Mouse (Mus musculus) frontal cortex, postnatal 25 days (tissue): ENCODE measurements at regions not wholly inside any gene's neighbourhood (a gene's known extent, or its start where the extent isn't known, plus 50 kb on each side); places are given as distances from the start of the nearest gene placed in this dataset.

Experiments
- DNase-seq, 2 experiments: peaks; one replicate each; pipeline ENCODE4 v3.0.0; 2022; ENCODE audit warnings: low spot score in 2 of 2

- no peak for DNase-seq
Measured at GRCm38 (mm10) chr11:65638211-65638610, 149.9 kb downstream of the Map2k4 start.

- DNase-seq, result no peak
Measured at GRCm38 (mm10) chr11:65637206-65637605, 150.9 kb downstream of the Map2k4 start.

GRCm38 (mm10) chr11:65635307-65635706 is 152.8 kb downstream of the Map2k4 start:
- DNase-seq, result no peak

DNA sequence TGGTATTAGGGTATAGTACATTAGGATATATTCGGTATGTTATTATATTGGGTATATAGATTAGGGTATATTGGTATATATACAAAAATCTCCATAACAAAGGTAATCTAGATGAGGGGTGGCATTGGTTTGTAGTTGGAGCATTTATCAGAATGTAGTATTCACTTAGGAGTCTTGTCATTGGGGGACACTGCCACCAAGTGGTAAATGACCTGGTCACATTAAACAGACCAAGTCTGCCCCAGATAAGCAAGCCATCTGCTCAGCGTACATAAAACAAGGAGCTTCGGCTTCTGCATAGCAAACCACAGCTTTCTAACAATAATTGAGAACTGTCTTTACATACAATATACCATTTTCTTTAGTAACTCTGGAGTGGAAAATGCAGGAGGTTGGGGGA is 156.9 kb downstream of the Map2k4 start:
- DNase-seq, result no peak

DNA sequence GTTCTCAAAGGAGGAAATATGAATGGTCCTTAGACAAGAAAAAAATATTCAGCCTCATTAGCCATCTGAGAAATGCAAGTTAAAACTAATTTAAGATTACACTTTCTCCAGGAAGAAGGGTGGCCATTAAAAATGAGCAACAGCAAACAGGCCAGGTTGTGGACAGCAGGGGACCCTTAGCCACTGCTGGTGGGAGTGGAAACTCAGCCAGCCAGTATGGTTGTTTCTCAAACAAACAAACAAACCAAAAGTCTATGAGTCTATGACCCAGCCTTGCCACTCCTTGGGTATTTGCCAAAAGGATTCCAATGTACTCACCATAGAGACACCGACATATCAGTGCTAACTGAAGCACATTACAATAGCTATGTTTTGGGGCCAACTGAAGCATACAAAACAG is 157.7 kb downstream of the Map2k4 start:
- no peak for DNase-seq

- DNase-seq, result no peak
Measured at GRCm38 (mm10) chr11:65629320-65629719, 158.8 kb downstream of the Map2k4 start.

GRCm38 (mm10) chr11:65618976-65619375 is 169.1 kb downstream of the Map2k4 start:
- no peak for DNase-seq

DNA sequence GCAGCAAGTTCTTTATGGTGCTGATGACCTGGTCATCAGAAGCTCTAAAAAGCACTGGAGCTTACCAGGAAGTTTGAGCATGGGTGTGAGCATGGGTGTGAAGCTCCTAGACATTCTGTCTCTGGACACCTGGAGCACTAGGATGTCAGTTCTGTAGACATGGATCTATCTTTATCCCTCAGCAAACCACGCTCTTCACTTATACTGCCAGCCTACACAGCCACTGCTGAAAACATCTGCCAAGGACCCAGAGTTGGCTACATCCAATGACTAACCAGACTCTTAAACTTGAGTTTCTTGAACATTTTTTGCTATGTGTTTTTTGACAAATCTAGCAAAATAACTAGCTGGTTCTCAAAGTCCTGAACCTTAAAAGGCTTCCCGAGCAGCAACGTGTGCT is 177.6 kb downstream of the Map2k4 start:
- no peak for DNase-seq

GRCm38 (mm10) chr11:65609056-65609455 is 179.0 kb downstream of the Map2k4 start:
- no peak for DNase-seq

DNA sequence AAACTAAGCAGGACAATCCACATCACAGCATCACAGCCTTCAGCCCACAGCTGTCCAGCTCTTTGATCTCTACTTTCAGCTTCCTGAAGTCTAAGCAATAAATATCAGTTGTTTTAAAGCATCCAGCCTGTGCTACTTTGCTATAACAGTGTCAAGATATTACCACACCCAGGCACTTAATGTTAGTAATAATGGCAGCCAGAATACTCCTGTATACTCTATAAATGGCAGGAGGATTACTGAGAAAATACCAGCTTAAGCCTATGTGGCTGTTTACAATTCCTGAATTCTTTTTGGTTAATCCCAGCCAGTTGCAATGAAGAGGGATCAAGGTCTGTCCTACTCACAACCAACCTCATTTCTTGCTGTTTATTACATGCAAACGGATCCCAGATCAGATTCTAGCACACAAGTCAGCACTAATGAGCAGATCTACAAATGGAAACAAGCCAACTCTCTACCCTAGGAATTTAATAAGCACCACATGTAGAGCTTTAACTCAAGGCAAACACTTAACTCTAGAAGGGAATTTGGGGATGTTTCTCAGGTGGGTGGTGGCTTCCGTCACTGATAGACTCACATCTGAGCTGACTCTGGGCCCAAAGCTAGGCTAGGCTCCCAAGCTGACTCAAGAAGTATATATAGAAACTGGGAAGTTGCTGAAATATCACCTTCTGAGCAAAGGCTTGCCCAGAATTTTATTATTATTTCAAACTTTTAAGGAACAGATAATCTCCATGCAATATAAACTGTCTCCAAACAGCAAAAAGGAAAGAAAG is 190.6 kb downstream of the Map2k4 start:
- DNase-seq, result no peak

DNA sequence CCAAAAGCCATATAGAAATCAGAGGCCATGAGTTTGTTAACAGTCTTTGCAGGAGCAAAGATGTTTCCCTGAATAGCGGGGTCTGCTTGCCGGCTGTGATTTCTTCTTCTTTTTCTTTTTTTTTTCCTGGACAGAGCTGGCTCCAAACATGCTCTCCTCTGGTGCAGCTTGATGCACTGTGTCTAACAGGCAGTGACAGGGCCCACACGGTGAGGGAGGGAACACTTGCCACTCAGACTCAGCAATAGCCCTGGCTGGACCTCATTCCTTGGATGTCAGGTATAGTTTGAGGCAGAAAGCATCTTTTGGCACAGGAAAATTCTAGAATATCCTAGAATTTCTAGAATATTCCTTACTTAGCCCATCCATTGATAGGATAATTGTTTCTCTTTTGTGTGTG is 199.6 kb downstream of the Map2k4 start:
- no peak for DNase-seq

GRCm38 (mm10) chr11:65567831-65568230 is 220.3 kb downstream of the Map2k4 start:
- no peak for DNase-seq

DNA sequence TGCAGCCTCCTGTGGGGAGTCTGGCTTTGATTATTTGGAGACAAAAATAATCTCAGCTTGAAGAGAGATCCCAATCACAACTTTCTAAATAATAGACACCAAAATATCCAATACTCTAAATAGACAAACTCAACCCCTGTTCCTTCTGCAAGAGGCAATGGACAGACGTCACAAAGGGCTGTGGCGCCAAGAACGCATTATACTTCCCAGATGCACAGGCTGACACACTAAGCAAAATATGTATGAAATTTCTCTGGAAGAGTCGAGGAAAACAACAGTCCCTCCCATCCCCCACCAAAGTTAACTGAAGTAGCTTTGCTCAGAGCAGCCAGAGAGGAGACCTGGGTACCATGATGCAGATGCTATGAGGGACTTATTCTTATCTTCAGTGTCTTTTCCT is 229.9 kb downstream of the Map2k4 start:
- no peak for DNase-seq

DNA sequence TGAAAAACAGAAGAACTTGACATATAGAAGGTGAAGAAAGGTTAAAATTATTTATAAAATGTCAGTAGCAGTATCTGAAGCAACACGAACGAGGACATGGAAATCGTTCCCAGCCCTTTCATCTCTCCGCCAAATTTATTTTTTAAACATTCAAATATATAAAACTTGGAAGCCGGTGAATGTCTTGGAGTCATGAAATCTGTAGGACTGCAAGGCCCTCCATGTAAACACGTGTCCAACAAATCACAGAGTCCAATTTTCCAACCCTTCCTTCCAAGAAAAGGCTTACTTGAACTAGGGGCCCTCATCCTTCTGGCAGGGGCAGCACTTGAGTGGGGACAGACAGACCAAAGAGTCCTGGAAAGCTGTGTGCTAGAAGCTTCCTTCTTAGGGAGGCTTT is 237.0 kb downstream of the Map2k4 start:
- DNase-seq, result no peak

DNA sequence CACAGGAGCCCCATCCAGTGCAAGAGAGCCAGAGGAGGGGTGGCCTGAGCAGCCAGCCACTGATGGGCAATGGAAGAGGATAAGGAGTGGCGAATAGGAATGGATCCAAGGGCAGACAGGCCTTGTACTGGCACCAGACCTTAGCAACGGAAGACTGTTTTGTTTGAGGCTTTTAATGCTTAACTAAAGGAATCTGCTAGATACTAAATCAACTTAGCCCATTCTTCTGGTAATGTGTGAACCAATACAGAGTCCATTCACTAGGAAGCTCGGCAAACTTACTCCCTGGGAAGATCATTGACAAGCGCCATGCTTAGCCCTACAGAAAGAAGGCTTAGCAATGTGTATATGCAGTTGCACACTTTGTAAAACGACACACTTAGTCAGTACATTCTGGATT is 243.8 kb downstream of the Map2k4 start:
- DNase-seq, result no peak

DNA sequence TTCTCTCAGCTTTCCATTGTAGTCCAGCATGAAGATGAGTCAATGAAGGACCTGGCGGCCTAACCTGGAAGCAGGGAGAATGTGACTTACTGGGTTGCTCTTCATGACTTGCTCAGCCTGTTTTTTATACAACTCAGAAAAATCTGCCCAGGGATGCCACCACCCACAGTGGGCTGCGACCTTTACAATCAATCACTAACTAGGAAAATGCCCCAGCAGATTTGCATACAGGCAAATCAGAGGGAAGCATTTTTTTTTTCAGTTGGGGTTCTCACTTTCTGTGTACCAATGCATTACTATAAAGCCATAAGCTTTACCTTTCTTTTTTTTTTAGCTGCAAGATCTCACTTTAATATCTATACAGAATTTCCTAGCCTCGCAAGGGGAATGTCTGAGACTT is 244.5 kb downstream of the Map2k4 start:
- no peak for DNase-seq

DNA sequence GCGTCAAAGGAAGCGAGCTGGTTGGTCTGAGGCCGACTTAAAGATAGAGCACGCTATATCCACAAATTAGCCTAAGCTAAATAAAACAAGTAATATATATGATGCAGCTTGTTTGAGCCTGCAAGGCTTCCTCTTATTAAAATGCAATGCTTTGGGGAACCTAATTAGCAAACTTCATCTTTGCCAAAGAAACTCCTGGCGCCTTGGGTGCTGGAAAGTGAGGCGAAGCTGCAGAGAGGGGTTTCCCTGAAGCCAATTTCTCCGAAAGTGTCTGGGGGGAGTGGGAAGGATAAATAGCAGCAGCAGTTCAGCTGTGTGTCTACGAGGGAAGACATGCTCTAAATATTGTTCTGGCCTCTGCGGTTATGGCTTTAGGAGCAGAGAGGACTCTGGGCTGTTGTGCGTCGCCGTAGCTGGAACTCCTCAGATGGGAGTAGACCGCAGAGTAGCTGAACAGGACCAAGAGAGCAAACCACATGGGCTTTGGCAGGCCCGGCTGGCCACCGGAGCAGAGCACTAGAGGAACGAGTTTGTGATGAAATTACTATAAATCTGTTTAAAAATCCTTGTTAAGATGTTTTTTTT is 251.0 kb downstream of the Map2k4 start:
- no peak for DNase-seq

DNA sequence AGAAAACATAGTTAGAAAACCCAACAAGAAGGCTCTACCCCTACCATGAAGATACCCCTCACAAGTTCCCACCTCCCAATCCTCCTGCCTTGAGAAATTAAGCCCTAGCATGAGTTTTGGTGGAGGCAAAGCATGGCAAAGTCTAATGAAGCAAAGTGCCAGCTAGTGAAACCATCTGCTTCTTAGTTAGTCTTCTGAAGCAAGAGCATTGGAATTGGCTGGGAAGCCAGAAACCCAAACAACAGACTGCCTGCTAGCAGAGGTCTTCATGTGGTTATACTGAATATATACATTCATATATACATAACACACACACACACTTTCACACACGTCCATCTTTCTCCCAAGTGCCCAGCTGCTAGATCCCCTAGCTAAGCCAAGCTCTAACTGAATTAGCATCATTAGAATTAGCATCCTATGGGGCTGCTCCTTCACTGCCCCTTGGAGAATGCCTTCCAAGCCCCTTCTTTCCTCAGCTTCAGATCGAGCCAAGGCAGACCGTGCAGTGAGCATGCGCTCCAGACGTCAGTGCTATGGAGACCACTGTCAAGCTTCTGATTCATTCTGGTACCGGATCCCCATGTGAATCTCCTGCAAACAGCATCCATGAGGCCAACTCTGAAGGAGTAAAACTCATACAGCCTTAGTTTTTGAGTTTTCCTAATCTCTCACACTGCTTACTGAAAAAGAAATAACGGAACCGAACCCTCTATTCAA is 252.2 kb downstream of the Map2k4 start:
- DNase-seq, result no peak

DNA sequence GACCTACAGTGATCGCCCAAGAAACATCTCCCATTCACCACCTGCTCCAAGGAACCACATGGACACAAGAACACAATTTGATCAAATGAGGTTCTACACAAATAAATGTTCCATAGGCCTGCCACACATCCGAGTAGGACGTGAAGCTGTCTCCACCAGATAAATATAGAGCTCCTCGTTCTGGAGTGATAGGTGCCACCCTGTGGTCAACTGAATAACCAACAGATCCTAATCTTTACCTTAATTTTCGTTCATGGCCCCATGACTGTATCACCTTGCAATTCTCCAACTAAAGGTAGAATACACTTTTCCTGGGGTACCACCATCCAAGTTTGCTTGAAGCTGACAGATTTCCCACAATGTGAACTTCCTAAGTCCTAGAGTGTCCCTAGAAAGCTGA is 257.4 kb downstream of the Map2k4 start:
- no peak for DNase-seq

- DNase-seq, result no peak
Measured at GRCm38 (mm10) chr11:65505106-65505865, 235.5 kb upstream of the Myocd start.

DNA sequence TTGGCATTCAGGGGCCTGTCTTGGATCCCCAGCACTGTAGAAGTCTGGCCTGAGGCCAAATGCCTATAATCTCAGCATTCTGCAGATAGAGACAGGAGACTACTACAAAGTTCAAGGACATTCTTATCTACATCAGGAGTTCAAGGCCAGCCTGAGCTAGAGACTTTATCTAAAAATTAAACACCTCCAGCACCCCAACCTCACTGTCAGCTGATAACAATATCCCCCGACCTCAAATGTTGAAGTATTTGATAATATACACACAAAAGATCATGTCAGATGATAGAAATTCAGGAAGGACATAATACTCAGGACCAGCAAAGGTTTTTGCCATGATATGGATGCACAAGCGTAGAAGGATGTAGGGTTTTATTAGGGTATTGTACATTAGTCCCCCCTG is 228.2 kb upstream of the Myocd start:
- no peak for DNase-seq

- no peak for DNase-seq
Measured at GRCm38 (mm10) chr11:65497415-65497814, 227.6 kb upstream of the Myocd start.
